Mouse (Mus musculus) MEL-GATA-1-ER (cell line): Measurements from ENCODE around the gene Pigk.

Source experiments
- DNase-seq: peaks from one replicate; pipeline ENCODE4 v3.0.0-alpha.2; 2012; ENCODE audit warnings: low read depth; ENCODE audit errors: extremely low read depth

The Pigk gene

DNA sequence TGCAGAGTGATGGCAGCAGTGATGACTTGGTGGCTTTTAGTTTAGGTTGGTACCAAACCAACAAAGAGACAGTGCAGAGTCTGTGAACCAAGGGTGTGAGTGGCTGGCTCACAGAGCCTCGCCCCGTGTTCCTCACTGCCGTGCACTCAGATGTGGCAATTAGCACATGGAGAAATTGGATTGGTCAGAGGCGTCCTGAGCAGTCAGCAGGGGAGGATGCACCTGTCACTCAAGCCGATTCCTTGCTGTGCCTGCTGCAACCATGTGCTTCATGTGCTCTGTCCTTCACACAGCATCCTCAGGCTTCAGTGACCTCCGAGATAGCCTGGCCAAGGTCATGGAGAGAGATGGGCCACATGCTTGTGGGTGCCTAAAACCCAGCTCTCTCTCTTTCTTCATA, 14.3 kb downstream of the Pigk start:
- DNase-seq = no peak

DNA sequence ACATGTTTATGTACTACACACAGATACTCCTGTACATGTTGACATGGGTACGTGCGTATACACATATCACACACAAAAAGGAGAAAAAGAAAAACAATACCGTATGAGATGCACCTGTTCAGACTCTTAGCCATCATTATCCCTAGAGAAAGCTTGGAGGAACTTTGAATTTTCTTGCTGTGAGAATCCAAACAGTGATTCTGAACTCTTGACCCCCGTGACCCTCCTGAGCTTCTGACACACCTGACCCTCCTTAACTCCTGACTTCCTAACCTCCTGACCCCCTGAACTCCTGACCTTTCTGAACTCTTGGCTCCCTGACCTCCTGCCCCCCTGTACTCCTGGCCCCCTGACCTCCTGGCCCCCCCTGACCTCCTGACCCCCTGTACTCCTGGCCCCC, 19.1 kb downstream of the Pigk start:
- DNase-seq = no peak

DNA sequence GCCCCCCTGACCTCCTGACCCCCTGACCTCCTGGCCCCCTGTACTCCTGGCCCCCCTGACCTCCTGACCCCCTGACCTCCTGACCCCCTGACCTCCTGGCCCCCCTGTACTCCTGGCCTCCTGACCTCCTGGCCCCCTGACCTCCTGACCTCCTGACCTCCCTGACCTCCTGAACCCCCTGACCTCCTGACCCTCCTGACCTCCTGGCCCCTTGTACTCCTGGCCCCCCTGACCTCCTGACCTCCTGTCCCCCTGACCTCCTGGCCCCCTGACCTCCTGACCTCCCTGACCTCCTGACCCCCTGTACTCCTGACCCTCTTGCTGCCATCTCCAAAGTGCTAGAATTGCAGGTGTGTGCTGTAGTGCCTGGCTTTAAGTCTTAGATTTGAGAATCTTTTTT, 19.6 kb downstream of the Pigk start:
- no peak for DNase-seq

DNA sequence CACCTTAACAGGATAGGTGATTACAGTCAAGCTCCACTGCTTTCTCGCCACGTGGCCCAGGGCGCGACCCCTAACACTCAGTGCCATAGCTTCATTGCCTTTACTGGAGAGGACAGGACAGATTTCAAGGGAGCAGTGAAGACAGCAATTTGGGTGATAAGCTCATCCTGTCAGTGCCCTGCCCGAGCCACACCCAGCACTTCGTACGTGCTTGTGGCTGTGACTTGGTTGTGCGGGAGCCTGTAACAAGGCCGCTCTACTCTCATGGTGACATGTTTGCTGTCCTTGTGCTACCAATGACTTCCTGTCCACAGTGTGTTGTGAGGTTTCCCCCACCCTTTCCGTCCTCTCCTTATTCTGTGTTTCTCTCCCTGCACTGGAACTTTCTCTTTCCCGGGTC, 20.2 kb downstream of the Pigk start:
- no peak for DNase-seq

DNA sequence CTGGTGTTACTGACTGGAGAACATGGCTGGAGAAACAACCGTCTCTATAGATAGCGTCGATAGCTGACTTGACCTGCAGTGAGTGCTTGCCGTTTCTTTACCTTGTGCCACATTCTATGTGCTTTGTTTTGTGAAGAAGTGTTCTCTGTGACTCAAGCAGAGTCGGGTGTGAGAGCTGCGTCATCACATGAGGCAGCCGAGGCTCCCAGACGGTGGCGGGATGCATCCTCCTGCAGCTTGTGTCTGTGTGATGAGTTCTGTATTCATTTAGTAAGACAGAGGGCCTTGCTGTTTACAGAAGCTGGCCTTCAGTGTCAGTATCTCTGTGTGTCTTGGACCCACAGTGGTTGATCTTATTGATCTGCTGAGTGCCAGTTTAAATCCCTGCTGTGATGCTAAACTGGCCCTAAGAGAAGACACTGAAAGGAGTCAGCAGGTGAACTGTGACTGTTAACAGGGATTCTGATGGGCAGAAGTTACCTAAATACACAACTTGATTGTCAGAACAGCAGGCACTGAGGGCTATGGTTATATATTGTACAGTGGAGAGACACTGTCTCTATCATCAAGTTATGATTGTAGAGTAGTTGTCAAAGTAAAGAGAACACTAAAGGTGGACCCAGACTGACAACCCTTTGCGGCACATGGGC, 21.8 kb downstream of the Pigk start:
- no peak for DNase-seq

DNA sequence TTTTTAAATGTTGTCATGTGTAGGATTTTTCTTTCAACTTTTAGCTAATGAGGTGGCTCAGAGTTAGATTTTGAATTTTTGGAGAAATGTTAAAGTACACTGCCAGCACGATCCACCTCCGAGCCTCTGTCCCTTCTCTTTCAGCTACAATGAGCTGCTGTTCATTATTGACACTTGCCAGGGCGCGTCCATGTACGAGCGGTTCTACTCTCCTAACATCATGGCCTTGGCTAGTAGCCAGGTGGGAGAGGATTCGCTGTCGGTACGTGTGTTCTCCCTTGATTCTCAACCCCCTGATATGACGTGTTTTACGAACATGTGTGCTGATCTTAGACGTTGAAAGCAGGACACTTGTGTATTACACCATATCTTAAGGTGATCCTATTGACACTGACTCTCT, 30.4 kb downstream of the Pigk start:
- DNase-seq = no peak

DNA sequence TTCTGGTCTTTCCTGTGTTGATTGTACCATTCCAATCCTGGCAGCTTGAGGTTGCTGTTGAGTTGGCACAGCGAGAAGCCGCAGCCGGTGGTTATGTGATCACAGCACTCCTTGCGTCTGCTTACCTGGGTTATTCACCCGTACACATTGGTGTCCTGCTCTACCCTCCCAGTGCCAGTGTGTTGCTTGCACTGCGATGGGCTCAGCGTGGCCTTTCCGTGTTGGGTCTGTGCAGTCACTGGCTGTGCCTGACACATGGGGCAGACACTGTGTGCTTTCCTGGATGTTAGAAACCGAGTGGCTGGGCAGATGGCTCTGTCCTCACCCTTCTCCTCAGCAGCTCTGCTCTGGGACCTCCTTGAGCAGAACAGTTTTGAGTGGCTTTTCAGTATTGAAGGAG, 31.7 kb downstream of the Pigk start:
- DNase-seq = no peak

DNA sequence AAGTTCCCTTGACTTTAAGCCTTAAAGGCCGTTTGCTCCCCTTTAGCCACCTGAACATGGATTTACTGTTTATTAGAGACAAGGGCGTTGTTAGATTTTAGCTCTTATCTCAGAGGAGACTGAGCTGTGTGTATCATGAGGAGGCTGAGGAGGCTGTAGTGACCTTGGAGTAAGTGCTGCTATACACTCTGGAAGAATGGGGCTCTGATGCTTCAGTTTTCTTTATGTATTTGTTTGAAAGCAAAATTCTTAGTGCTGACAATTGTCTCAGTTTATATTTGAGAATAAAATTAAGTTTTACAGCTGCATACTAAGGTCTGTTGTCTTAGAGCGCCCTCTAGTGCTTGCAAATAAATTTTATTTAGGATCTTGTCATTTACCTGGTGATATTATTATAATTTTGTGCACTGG, 35.6 kb downstream of the Pigk start:
- peak; percentile 50 for DNase-seq

DNA sequence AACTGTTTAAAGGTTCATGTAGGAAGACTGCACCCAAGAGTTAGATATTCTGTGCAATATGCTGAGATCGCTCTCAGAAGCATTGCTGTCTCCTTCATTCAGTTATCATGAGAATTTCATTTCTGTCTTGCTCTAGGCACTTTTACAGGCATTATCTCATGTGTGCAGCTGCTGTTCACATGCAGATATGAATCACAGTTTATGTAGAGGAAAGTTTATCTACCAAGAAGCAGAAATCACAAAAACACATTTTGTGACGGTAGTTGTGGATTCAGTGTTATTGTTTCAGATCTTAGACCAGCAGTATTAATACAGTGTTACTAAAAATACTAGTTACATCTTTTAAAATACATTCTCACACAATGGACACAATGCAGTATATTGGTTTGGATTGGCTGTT, 36.0 kb downstream of the Pigk start:
- DNase-seq = no peak

DNA sequence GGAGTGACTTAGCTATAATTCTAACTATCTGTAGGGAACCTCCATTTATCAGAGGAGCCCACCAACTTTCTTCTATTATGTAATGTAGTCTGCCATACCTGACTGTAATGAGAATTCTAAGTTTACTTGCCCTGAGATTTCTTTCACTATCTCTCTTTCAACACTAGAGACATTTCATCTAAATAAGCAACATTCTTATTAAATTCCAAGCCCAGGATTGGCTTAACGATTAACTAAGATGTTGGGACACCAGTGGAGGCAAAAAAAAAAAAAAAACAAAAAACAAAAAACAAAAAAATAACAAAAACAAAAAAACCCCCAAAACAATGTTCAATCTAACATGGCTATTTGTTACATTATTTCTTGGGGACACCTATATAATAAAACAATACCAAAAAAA, 39.0 kb downstream of the Pigk start:
- no peak for DNase-seq

DNA sequence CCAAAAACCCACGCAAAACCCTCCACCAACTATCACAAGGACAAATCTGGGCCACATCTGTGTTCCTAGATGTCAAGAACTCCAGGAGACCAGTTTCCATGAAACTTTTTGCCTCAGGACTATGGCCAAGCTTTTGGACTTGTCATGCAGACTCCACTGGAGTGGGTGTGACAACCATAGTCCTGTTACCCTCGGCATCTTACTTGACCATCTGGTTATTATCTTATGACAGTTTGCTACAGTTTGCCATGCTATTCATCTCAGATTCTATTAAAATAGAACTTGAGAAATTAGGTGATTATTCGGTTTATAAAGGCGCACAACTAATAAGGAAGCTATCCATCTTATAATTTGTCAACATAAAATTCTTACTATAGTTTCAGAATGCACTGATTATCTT, 39.4 kb downstream of the Pigk start:
- DNase-seq = no peak

DNA sequence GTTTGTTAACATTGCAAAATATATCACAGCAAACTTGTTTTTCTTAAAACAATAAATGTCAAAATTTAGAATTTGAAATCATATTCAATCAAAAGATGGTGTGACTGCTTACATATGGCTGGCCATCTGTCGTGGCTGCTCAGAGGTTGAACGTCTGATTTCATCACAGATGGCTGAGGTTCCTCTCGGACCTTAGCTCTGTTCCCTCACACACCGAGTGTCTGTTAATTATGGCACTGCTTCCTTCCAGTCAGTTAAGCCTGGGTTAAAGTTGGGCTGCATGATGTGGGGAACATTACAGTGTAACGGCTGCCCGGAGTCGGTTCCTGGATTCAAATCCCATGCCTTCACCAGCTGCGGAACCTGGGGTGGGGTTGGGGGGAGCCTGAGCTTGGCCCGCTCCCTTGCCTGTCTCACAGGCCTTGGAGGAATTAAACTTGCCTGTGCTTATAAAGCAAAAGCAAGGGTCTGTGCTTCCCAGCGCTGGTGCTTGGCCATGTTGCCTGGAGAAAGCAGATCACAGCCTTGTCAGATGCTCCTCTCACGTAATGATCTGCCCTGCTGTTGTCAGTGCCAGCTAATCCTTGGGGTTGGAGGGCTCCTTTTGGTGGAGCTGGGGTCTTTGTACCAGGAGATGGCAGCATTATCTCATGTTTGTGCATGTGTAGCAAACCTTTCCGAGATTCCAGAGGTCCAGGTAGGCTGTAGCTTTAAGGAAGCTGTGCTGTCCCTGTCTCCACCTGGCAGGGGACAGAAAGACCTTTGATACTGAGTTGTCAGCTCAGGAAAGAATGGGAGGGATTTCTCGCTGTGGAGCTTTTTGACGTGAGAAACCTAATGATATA, 40.2 kb downstream of the Pigk start:
- no peak for DNase-seq

DNA sequence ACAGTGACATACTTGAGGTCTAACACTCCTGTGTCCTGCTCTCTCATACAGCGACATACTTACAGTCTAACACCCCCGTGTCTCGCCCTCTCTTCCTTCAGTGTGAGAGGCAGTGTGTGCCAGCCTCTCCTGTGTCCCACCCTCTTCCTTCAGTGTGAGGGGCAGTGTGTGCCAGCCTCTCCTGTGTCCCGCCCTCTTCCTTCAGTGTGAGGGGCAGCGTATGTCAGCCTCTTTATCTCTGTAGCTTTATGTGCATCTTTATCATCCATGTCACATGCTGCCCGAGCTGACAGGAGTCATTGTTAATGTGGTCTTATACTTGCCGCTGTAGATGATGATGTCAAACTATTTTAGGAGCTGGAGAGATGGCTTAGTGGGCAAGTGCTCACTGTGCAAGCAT, 41.6 kb downstream of the Pigk start:
- DNase-seq = no peak

DNA sequence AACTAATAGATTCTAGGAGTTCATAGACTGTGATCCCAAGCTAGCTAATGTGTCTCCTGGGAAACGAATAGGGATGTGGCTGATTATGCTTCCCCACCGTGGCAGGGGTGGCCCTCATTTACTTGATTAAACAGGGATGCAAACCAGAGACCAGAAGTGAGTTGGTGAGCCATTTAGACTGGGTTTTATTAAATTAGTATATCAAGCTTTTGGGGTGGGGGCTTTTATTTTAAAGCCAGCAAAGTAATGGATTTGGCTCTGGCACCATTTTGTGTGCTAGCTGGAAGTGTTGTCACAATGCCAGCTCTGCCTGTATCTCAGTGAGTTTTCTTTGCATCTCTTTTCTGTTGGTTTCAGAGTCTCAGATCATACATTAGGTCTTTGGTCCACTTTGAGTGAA, 43.0 kb downstream of the Pigk start:
- no peak for DNase-seq

DNA sequence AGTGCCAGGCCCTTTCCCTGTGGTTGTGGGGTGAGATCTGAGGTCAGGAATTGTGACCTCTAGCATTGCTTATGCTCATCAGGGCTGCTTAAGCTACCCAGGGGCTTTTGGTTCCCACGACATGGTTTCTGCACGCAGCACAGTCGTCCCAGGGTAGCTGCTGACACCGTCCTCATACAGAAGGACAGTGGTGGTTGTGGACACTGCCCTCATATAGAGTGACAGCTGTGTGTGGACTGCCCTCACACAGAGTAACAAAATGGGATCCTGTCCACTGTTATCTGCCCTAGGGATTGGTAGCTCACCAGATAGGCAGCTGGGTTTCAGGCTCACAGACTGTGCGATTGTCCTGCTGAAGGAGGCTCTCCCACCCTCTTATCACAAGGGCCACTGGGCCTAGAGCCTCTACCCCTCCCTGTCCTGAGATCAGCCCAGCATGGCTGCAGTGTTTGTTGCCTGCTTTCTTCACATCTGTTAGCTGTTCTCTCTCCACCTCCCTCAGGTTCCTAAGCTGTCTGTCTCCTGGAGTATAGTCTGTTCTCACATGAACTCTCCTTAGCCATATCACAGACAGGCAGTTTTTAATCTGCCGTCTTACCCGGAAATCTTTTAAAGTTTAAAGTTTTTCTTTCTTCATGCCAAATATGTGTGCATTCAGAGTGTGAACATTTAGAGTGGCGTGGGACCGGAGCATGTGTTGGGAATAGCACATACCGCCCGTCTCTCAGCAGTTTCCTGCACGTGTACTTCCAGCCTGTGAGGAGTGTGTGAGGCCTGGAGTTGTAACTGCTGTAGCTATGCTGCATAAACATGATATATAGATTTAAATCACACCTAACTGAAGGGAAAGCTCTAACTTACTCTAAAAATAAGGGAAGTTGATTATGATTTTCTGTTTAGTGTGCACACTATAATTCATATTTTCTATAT, 43.8 kb downstream of the Pigk start:
- no peak for DNase-seq

DNA sequence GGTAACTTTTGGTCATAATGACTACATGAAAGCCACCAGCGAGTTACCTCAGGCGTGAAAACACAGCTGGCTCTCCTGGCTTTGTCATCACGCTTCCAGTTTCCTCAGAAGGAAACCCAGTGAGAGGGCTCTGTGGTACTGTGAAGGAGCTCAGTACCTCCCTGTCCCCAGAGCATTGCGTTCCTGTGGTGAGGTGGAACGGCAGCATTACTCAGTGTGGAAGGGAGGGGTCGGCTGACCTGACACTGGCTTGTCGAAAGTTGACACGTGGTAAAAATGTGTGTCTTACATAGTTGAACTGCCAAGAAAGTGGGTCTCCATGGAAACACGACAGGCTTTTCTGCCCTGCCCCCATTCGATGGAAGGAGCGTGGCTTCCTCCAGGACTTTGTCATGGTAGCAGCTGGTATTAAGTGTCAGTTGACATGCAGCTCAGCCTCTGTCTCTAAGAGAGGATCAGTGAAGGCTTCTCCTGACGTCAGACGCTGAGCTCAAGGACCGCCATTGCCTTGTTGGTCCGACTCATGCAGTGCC, 44.7 kb downstream of the Pigk start:
- no peak for DNase-seq

DNA sequence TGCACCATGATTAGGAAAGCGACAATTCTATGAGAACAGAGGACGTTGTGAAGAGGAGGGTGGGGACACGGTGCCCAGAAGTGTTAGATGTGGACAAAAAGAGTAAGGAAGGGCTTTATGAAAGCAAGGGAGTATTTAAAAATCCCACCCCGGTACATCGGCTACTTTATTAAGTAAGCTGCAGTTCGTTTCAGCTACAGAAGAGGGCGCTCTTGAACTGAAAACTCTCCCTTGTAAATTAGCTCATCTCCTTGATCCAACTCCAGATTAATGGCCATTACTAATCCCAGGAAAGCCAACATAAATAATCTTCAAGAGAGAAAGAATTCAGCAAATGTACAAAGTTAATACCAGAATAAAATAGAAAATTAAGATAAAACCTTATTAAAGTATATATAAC, 47.2 kb downstream of the Pigk start:
- peak; percentile 33 for DNase-seq

DNA sequence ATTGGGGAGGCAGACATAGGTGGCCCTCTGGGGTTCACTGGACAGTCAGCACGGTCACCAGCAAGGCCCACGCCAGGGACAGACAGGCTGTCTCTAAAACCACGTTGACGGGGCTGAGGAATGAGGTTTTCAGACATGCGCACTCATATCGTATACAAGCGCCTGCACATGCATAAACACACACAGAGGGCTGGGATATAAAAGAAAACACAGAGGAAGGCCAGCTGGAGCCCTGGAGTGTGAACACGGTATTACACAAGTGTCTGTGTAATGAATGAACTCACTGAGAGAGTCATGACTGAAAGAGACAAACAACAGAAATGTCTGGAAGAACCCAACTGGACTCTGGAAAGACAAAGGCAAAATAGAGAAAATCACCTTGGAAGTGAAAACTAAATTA, 47.8 kb downstream of the Pigk start:
- no peak for DNase-seq

DNA sequence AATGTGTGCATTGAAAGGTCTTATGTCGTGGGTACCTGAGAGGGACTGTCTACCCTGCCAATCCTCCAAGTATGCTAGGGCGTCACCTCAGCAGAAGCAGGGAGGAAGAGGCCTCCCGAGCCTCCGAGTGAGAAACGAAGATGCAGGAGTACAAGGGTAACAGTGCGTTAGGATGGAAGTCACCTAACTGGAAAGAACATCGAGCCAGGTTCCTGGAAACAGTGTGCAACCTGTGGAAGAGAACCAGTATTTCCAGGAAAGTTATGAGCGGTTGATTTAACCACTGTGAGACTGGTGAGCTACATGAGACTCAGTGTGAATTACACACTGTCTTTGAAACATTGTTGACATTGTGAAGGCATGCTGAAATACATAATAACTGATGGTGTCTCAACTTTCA, 48.4 kb downstream of the Pigk start:
- no peak for DNase-seq

DNA sequence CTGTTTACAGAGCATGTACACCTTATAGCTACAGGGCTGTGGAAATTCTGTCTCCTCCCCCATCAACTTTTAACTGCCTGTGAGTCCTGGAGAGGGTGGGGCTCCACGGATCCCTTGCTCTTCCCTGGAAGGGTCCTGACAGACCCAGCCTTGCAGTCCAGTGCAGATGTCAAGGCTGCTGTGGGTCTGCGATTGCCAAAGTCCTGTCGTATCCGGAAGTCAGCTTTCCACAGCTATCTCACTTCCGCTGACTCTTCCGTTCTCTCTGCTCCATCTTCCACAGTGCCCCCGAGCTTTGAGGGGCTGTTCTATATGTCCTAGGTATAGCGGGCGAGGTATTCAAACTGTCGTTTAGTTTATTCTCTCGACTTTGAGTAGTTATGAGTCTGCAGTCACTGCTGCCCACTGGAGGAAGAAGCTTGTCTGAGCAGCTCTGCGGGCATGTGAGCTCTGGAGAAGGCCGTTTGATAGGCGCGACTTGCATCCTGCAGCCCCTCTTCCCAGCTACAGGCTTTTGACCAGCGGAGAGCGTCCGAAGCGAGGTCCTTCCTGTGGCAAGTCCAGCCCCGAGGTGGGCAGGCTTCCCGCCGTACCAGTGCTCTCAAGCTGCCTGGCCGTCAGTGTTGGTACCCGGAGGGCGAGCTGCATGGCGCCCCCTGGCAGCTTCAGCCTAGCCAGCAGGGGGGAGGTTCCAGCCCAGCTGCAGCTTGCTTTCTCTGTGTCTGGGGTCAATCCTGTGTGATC, 49.4 kb downstream of the Pigk start:
- no peak for DNase-seq
